Mouse (Mus musculus): ENCODE results near the gene Cd93. TPM values are rescaled to one million over a fixed set of nuclear protein-coding genes. Genes with fewer than 3 reads are reported as not detected.
A peak's percentile ranks its signal among the peaks of the same experiment; 100 is the strongest.

Cd93 gene
- polyA plus RNA-seq, 1 experiment from 2014 or later: 25.8 TPM

DNA sequence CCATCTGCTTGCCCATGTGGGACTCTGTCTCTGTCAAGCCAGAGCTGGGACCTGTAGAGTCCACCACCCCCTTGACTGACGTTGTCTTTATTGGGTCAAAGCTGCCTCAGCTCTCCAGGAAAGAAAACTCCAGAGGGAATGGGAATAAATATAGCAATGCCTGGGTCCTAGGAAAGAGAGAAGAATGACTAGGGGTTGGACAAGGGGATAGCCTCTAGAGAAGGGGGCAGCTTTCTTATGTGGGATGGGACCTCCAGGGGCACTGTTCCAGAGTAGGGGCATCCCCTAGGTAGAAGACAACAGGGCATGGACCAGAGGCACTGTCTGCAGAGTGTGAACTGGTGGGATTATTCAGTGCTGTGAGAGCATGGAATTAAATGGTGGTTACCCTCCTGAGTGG lies 33.5 kb downstream of the Cd93 start:
- H3K4me3 ChIP-seq (ENCODE audit: low read length): no peak overlapping the region
- no peak overlapping the region for H3K27ac ChIP-seq (ENCODE audit: low read length)
- WGBS: 68% methylated on average over 1 of the region's 1 CpGs
- H3K36me3 ChIP-seq (ENCODE audit: control insufficient read depth, insufficient read depth): no peaks in the 10 kb centered on the region
- H3K9ac ChIP-seq (ENCODE audit: low read length): no peak overlapping the region
- no peak overlapping the region for H3K4me2 ChIP-seq (ENCODE audit: low read depth, low read length)
- no peaks in the 10 kb centered on the region for H3K9me3 ChIP-seq (replicated peaks; ENCODE audit: control insufficient read depth, low read length)
- peaks cover 24% of the 10 kb centered on the region for H3K4me1 ChIP-seq (ENCODE audit: control insufficient read depth, insufficient read depth, low read length)
- no peak for ATAC-seq (replicated peaks; ENCODE audit: extremely low read depth, insufficient read depth, low FRiP score)
- peaks cover 15% of the 10 kb centered on the region for H3K27me3 ChIP-seq (ENCODE audit: control insufficient read depth, insufficient read depth, low read length)

DNA sequence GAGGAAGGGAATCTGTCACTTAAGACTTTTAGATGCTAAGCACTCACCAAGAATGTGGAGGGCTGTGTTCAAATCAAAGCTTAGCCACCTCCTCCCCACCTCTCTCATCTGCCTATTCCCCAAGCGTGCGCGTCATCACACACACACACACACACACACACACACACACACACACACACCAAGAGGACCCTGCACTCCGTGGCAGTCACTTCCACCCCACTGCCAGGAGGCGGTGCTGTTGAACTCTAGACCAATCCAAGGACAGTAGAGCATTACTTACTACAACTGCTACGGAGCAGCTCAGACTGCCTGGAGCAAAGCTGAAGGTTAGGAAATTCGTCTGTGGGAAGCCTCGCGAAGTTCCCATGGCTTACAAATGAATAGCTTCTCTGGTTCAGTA lies 34.2 kb downstream of the Cd93 start:
- H3K27ac ChIP-seq (ENCODE audit: low read length): no peak overlapping the region
- H3K9me3 ChIP-seq (replicated peaks; ENCODE audit: control insufficient read depth, low read length): no peaks in the 10 kb centered on the region
- WGBS: 9% methylated on average over 9 of the region's 9 CpGs
- peaks cover 24% of the 10 kb centered on the region for H3K4me1 ChIP-seq (ENCODE audit: control insufficient read depth, insufficient read depth, low read length)
- H3K4me2 ChIP-seq (ENCODE audit: low read depth, low read length): peak overlapping the region; percentile 88
- H3K36me3 ChIP-seq (ENCODE audit: control insufficient read depth, insufficient read depth): no peaks in the 10 kb centered on the region
- H3K27me3 ChIP-seq (ENCODE audit: control insufficient read depth, insufficient read depth, low read length): peaks cover 15% of the 10 kb centered on the region
- ATAC-seq (replicated peaks; ENCODE audit: extremely low read depth, insufficient read depth, low FRiP score): peak; percentile 70
- no peak overlapping the region for H3K4me3 ChIP-seq (ENCODE audit: low read length)
- no peak overlapping the region for H3K9ac ChIP-seq (ENCODE audit: low read length)

DNA sequence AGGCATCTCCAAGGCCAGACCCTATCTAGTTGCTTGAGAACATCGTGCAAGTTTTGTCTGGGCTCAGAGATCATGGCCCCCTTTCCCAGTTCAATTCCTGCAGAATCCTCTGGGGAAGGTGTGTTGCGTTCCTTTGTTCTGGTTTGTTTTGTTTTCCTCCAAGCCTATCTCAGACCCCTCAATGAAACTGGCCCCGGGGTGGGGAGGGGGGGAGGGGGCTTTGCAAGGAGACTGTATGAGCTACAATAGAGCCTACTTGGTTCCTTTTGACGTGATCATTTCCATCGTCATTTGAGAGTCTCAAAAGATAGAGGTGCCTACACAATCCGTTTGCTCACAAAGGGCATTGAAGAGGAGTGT lies 34.6 kb downstream of the Cd93 start:
- ATAC-seq (replicated peaks; ENCODE audit: extremely low read depth, insufficient read depth, low FRiP score): 0 out of 2 replicates have a peak, but pooled peaks have one; percentile 1
- Histone ChIP-seq H3K4me1 (ENCODE audit: control insufficient read depth, insufficient read depth, low read length) (peaks cover 24% of the 10 kb centered on the region), H3K4me3 (ENCODE audit: low read length) (peak overlapping the region; percentile 65; the same call in 1 of the 2 replicates), H3K9me3 (replicated peaks; ENCODE audit: control insufficient read depth, low read length) (no peaks in the 10 kb centered on the region), H3K27ac (ENCODE audit: low read length) (peak overlapping the region; percentile 52), H3K4me2 (ENCODE audit: low read depth, low read length) (peak overlapping the region; percentile 88), H3K27me3 (ENCODE audit: control insufficient read depth, insufficient read depth, low read length) (peaks cover 15% of the 10 kb centered on the region), H3K9ac (ENCODE audit: low read length) (no peak overlapping the region), H3K36me3 (ENCODE audit: control insufficient read depth, insufficient read depth) (no peaks in the 10 kb centered on the region)
- 21% methylated on average over 6 of the region's 6 CpGs for WGBS

GRCm38 (mm10) chr2:148407870-148408760 lies 35.2 kb downstream of the Cd93 start, which contains the start of gene Thbd:
TSS of gene Thbd (minus strand) at chr2:148408188.
- H3K27ac ChIP-seq (ENCODE audit: low read length): peak within 1 kb of the TSS; percentile 52
- peak within 1 kb of the TSS; percentile 65 for H3K4me3 ChIP-seq (ENCODE audit: low read length)
- H3K4me1 ChIP-seq (ENCODE audit: control insufficient read depth, insufficient read depth, low read length): peaks cover 24% of the 10 kb centered on the region
- peak; percentile 74 for ATAC-seq (replicated peaks; ENCODE audit: extremely low read depth, insufficient read depth, low FRiP score)
- H3K9me3 ChIP-seq (replicated peaks; ENCODE audit: control insufficient read depth, low read length): no peaks in the 10 kb centered on the region
- peaks cover 15% of the 10 kb centered on the region for H3K27me3 ChIP-seq (ENCODE audit: control insufficient read depth, insufficient read depth, low read length)
- no peaks in the 10 kb centered on the region for H3K36me3 ChIP-seq (ENCODE audit: control insufficient read depth, insufficient read depth)
- peak within 1 kb of the TSS; percentile 78 for H3K9ac ChIP-seq (ENCODE audit: low read length)
- WGBS: 2% methylated on average over 35 of the region's 35 CpGs
- peak within 1 kb of the TSS; percentile 88 for H3K4me2 ChIP-seq (ENCODE audit: low read depth, low read length)

DNA sequence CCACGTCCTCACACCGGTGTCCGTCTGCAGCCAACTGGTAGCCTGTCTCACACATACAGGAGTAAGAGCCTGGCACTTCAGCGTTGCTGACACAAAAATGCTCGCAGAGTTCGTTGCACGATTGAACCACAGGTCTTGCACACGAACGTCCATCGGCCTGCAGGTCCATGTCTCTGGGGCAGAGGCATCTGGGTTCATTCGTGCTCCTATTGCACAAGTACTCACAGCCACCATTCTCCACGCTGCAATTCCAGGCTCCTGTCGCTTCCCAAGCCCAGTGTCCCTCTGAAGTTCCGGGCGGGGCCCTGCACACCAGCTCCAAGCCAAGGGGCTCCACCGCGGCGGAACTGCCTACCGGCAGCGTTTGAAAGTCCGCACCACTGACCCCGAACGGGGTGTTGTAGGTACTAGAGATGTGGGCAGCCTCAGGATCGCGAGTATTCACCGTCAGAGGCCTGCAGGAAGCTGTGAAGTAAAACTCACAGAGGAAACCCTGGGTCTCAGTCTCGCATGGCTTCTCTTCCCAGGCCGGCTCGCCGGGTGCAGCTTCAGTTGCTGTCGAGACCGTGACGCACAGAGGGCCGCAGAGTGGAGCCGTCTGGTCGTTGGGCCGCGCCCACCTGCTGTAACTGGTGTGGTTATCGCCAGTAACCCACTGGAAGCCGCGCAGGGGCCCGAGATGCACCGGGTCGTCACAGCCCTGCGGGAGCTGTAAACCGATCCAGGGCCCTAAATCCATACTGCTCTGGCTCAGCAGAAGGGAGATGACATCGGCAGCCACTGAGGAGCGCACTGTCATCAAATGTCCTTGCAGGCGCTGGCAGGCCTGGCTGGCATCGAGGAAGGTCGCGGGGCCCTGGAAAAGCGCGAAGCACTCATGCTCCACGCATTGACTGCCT lies 36.1 kb downstream of the Cd93 start:
- peaks cover 24% of the 10 kb centered on the region for H3K4me1 ChIP-seq (ENCODE audit: control insufficient read depth, insufficient read depth, low read length)

GRCm38 (mm10) chr2:148406160-148406970 lies 37.0 kb downstream of the Cd93 start:
- no peak; the same call in 1 of the 2 replicates for ATAC-seq (replicated peaks; ENCODE audit: extremely low read depth, insufficient read depth, low FRiP score)
- peak overlapping the region; percentile 65 for H3K4me3 ChIP-seq (ENCODE audit: low read length)
- no peaks in the 10 kb centered on the region for H3K9me3 ChIP-seq (replicated peaks; ENCODE audit: control insufficient read depth, low read length)
- peaks cover 15% of the 10 kb centered on the region for H3K27me3 ChIP-seq (ENCODE audit: control insufficient read depth, insufficient read depth, low read length)
- peak overlapping the region; percentile 52 for H3K27ac ChIP-seq (ENCODE audit: low read length)
- H3K36me3 ChIP-seq (ENCODE audit: control insufficient read depth, insufficient read depth): no peaks in the 10 kb centered on the region
- peak overlapping the region; percentile 78 for H3K9ac ChIP-seq (ENCODE audit: low read length)
- H3K4me1 ChIP-seq (ENCODE audit: control insufficient read depth, insufficient read depth, low read length): peaks cover 24% of the 10 kb centered on the region
- H3K4me2 ChIP-seq (ENCODE audit: low read depth, low read length): peak overlapping the region; percentile 88
- WGBS: 12% methylated on average over 34 of the region's 34 CpGs

More for the DNA sequence above, 36.1 kb downstream of the Cd93 start:
- Histone ChIP-seq H3K27me3 (ENCODE audit: control insufficient read depth, insufficient read depth, low read length) (peaks cover 15% of the 10 kb centered on the region), H3K36me3 (ENCODE audit: control insufficient read depth, insufficient read depth) (no peaks in the 10 kb centered on the region), H3K9me3 (replicated peaks; ENCODE audit: control insufficient read depth, low read length) (no peaks in the 10 kb centered on the region), H3K9ac (ENCODE audit: low read length) (peak overlapping the region; percentile 78), H3K4me3 (ENCODE audit: low read length) (peak overlapping the region; percentile 65), H3K27ac (ENCODE audit: low read length) (peak overlapping the region; percentile 52), H3K4me2 (ENCODE audit: low read depth, low read length) (peak overlapping the region; percentile 88)
- ATAC-seq (replicated peaks; ENCODE audit: extremely low read depth, insufficient read depth, low FRiP score): 0 out of 2 replicates have a peak, but pooled peaks have one; percentile 7
- 2% methylated on average over 55 of the region's 55 CpGs for WGBS

DNA sequence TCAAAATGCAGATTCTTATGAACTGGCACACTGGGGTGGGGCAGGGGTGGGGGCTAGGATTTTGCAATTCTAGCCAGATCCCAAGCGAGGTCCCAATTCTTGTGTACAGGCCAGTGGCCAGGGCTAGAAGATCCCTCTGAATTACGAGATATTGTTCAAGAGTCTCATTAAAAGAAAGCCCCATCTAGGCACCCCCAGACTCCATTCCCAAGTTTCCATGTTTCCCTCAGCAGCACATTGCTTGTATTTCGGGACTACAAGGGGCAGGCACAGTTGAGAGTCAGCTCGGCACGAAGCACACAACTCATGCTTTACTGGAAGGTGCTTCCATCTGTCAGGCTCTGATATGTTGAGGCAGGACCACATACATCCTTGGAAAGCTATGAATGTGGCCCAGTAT lies 38.5 kb downstream of the Cd93 start:
- H3K27ac ChIP-seq (ENCODE audit: low read length): no peak overlapping the region
- WGBS: 68% methylated on average over 5 of the region's 5 CpGs
- H3K4me1 ChIP-seq (ENCODE audit: control insufficient read depth, insufficient read depth, low read length): peaks cover 28% of the 10 kb centered on the region
- H3K27me3 ChIP-seq (ENCODE audit: control insufficient read depth, insufficient read depth, low read length): peaks cover 15% of the 10 kb centered on the region
- H3K9me3 ChIP-seq (replicated peaks; ENCODE audit: control insufficient read depth, low read length): no peaks in the 10 kb centered on the region
- ATAC-seq (replicated peaks; ENCODE audit: extremely low read depth, insufficient read depth, low FRiP score): no peak
- peak overlapping the region; percentile 37 for H3K4me3 ChIP-seq (ENCODE audit: low read length)
- H3K36me3 ChIP-seq (ENCODE audit: control insufficient read depth, insufficient read depth): no peaks in the 10 kb centered on the region
- 0 out of 2 replicates have a peak overlapping the region, but pooled peaks have one; percentile 25 for H3K9ac ChIP-seq (ENCODE audit: low read length)
- H3K4me2 ChIP-seq (ENCODE audit: low read depth, low read length): peak overlapping the region; percentile 55

GRCm38 (mm10) chr2:148402227-148402626 lies 41.1 kb downstream of the Cd93 start:
- 59% methylated on average over 1 of the region's 1 CpGs for WGBS
- ATAC-seq (replicated peaks; ENCODE audit: extremely low read depth, insufficient read depth, low FRiP score): no peak
- Histone ChIP-seq H3K27me3 (ENCODE audit: control insufficient read depth, insufficient read depth, low read length) (peaks cover 11% of the 10 kb centered on the region), H3K27ac (ENCODE audit: low read length) (no peak overlapping the region), H3K9ac (ENCODE audit: low read length) (no peak overlapping the region), H3K4me3 (ENCODE audit: low read length) (no peak overlapping the region), H3K36me3 (ENCODE audit: control insufficient read depth, insufficient read depth) (no peaks in the 10 kb centered on the region), H3K4me2 (ENCODE audit: low read depth, low read length) (no peak overlapping the region), H3K9me3 (replicated peaks; ENCODE audit: control insufficient read depth, low read length) (no peaks in the 10 kb centered on the region), H3K4me1 (ENCODE audit: control insufficient read depth, insufficient read depth, low read length) (peaks cover 24% of the 10 kb centered on the region)
